Mouse (Mus musculus) E14TG2a.4 (cell line): ENCODE measurements around the gene Egflam.

Experiments used
- CTCF ChIP-seq: conservative IDR thresholded peaks from 2 replicates; pipeline ENCODE4 v1.5.1; 2014; ENCODE audit warnings: low read length
- NANOG ChIP-seq: IDR thresholded peaks from 2 replicates; pipeline ENCODE4 v1.6.1; 2014; ENCODE audit warnings: borderline replicate concordance, low read length, mixed read lengths
- POU5F1 ChIP-seq: IDR thresholded peaks from 2 replicates; pipeline ENCODE4 v1.6.1; 2014; ENCODE audit warnings: low read length, borderline replicate concordance

GRCm38 (mm10) chr15:7207292-7207691, 190.9 kb downstream of the Egflam start:
- TF ChIP-seq CTCF: no peak
- no peak for TF ChIP-seq POU5F1
- TF ChIP-seq NANOG: no peak
